Mouse (Mus musculus) spleen, adult 2 months (tissue): Measurements from ENCODE around the gene Rab22a. TPM values are rescaled to one million over a fixed set of nuclear protein-coding genes. Genes with fewer than 3 reads are reported as not detected.

Experiments used
- DNase-seq, 2 experiments: peaks; one replicate each; pipeline versions ENCODE4 v3.0.0 to v3.0.0-alpha.2; 2012 to 2021; ENCODE audit warnings: low spot score in 2 of 2, low read depth in 1 of 2
- H3K27ac ChIP-seq: fragments of 200-500 bp; 2 replicates; pipeline ENCODE4 v1.5.1; 2012; ENCODE audit warnings: low read length, inconsistent platforms; ENCODE audit not compliant: insufficient read depth
- H3K27me3 ChIP-seq: fragments of 200-500 bp; 2 replicates; pipeline ENCODE4 v1.6.1; 2012; ENCODE audit warnings: mild to moderate bottlenecking, moderate library complexity, low read length, inconsistent platforms; ENCODE audit not compliant: control insufficient read depth, insufficient read depth
- H3K36me3 ChIP-seq: fragments of 200-500 bp; 2 replicates; pipeline ENCODE4 v1.6.1; 2012; ENCODE audit warnings: mild to moderate bottlenecking, low read length, inconsistent platforms; ENCODE audit not compliant: control insufficient read depth, insufficient read depth
- H3K4me1 ChIP-seq: fragments of 200-500 bp; 2 replicates; pipeline ENCODE4 v1.6.1; 2011; ENCODE audit warnings: inconsistent platforms; ENCODE audit not compliant: control insufficient read depth, insufficient read depth, insufficient read length
- H3K4me3 ChIP-seq: fragments of 200-500 bp; 2 replicates; pipeline ENCODE4 v1.5.1; 2011; ENCODE audit warnings: mild to moderate bottlenecking, inconsistent platforms; ENCODE audit not compliant: insufficient read depth, insufficient read length; ENCODE audit errors: extremely low read depth
- CTCF ChIP-seq: fragments of 200-500 bp; IDR thresholded peaks from 2 replicates; pipeline ENCODE4 v1.5.1; 2011; ENCODE audit warnings: mild to moderate bottlenecking, inconsistent platforms; ENCODE audit not compliant: insufficient read depth, insufficient read length, insufficient replicate concordance; ENCODE audit errors: extremely low read depth
- POLR2A ChIP-seq: fragments of 200-500 bp; IDR thresholded peaks from 2 replicates; pipeline ENCODE4 v1.6.1; 2011; ENCODE audit warnings: low read depth, low read length, inconsistent platforms
- WGBS: fragments of 180-500 bp; shearing (Covaris S2); methylation state at CpG from one replicate; pipeline ENCODE4 v1.1.7; 2018; 5-methylcytosine and 5-hydroxymethylcytosine counted together
- polyA plus RNA-seq: library from polyadenylated mRNA; depleted of rRNA; stranded (reverse); fragments of >200 nt; gene quantifications from 2 replicates; pipeline ENCODE4 v1.2.3, GENCODE M21; 2012; rRNA removed

The Rab22a gene
- 18.7 and 29.6 TPM in 2 replicates for polyA plus RNA-seq

DNA sequence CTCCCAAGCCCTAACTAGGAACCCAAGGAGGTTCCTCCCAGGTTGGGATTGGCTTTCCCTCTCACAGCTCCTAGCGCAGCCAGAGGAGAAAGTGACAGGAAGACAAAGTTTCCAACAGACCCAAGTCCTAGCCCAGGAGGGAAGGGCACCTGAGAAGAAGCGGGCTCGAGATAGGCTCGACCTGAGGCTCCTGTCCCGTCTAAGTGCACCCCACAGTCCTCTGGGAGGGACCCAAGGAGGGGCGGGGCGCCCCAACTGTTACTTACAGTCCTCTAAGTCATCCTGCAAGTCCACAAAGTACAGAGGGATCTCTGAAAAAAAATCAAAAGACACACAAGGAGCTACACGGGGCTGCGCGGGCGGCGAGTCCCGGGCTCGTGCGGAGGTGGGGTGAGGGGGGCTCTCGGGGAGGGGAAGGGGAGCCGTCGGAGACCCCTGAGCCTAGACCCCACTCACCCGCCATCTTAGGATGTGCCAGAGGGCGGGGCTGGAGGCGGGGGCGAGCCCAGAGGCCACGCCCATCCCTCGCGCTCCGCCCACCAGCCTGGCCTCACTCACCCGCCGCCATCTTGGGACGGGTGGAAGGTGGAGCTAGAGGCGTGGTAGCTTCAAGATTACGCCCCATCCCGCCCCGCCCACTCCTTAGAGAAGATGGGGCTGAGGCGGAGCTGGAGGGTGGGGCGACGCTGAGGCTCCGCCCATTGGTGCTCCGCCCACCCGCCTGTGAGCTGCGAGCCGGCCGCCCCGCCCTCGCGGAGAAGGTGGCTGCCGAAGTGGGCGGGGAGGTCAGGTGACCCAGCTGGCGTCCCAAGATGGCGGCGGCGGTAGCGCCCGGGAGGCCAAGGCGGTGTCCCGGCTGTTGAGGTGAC is at the start of gene Rab22a:
Gene Rab22a, plus strand, starts transcription at position 704 of the 869 bp plus-strand sequence.
- under 1% methylated on average over 55 of the region's 55 CpGs for WGBS
- no peaks in the 10 kb centered on the region for H3K27me3 ChIP-seq
- no peak for TF ChIP-seq CTCF
- peak; percentile 74 for TF ChIP-seq POLR2A
- peak; percentile 96 to 97 for DNase-seq
- H3K27ac ChIP-seq = peak within 1 kb of the TSS; percentile 61; the same call in 1 of the 2 replicates
- H3K4me3 ChIP-seq = peak within 1 kb of the TSS; percentile 91
- peaks cover 2% of the 10 kb centered on the region; the same call in 1 of the 2 replicates for H3K36me3 ChIP-seq
- H3K4me1 ChIP-seq = peaks cover 10% of the 10 kb centered on the region; the same call in 1 of the 2 replicates

DNA sequence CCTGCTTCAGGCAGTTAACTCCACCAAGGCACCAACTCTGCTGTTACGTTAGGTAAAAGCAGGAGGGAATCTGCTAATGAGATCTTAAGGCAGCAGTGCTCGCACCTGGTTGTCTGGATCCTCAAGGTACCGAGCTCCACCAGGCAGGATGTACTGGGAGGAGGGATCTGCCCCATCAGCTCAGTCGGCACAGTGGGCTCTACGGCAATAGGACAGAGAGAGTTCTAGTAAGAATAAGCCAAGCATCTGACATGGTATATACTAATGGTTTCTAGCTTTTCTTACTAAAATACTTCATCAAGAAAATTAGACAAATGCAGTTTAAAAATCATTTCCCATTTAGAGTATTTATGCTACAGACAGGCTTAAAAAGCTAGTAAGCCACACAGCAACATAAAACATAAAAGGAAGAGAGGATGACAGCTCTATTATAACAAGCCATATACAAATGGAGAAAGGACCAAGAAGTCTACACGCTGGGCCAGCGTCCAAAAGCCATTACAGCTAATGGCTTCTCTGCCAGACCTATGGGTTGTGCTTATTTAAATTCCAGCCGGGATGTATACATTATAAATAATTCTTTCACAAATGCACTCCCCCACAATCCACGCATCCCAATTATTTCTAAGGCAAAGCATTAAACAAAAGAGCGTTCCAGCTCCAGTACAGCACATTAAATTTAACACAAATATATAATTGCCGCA is 44.0 kb upstream of the Rab22a start:
- no peak for DNase-seq
- TF ChIP-seq CTCF (no peak), POLR2A (no peak)
- Histone ChIP-seq H3K27me3 (no peaks in the 10 kb centered on the region), H3K27ac (no peak overlapping the region), H3K4me3 (no peak overlapping the region), H3K4me1 (no peaks in the 10 kb centered on the region), H3K36me3 (peaks cover 3% of the 10 kb centered on the region; the same call in 1 of the 2 replicates)
- WGBS = 95% methylated on average over 11 of the region's 11 CpGs

DNA sequence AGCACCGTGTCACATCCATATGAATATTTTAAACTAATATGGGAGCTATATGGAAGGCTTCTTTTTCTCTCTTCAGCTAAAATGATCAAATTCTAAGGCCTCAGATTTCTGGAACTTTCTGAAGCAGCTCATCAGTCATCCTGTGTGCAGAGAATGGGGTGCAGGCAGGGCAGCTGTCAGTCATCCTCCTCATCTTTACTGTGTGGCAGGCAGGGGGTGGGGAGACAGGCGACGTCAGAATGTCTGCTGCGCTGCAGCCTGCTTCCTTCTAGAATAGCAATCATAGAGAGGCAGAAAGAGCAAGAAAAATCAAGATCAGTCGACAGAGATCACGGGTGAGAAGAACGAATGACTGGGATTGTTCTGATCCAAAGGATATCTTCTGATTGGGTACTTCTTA is 43.4 kb upstream of the Rab22a start:
- peaks cover 3% of the 10 kb centered on the region; the same call in 1 of the 2 replicates for H3K36me3 ChIP-seq
- 91% methylated on average over 7 of the region's 7 CpGs for WGBS
- no peak for TF ChIP-seq CTCF
- TF ChIP-seq POLR2A = no peak
- no peak overlapping the region for H3K27ac ChIP-seq
- no peaks in the 10 kb centered on the region for H3K27me3 ChIP-seq
- no peak for DNase-seq
- H3K4me3 ChIP-seq = no peak overlapping the region
- no peaks in the 10 kb centered on the region for H3K4me1 ChIP-seq

DNA sequence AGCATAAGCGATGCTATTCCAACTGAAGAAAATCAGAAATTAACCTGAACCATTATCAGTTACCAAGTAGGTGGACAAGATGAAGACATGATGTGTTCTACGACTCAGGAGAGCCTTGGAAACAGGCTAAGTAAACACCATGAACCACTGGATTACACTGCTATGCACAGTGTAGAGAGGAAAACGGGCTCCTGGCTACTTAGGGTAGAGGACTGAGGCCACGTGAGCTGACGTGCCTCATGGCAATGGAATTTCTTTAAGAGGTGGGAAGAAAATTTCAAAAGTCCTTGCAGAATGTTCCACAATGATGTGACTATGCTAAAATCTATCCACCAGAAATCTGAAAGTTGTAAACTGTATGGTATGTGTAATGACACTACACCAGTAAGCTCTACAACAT is 40.4 kb upstream of the Rab22a start:
- Histone ChIP-seq H3K27ac (no peak overlapping the region), H3K4me3 (no peak overlapping the region), H3K4me1 (no peaks in the 10 kb centered on the region), H3K27me3 (no peaks in the 10 kb centered on the region), H3K36me3 (peaks cover 3% of the 10 kb centered on the region; the same call in 1 of the 2 replicates)
- 92% methylated on average over 5 of the region's 5 CpGs for WGBS
- DNase-seq = no peak
- no peak for TF ChIP-seq CTCF

DNA sequence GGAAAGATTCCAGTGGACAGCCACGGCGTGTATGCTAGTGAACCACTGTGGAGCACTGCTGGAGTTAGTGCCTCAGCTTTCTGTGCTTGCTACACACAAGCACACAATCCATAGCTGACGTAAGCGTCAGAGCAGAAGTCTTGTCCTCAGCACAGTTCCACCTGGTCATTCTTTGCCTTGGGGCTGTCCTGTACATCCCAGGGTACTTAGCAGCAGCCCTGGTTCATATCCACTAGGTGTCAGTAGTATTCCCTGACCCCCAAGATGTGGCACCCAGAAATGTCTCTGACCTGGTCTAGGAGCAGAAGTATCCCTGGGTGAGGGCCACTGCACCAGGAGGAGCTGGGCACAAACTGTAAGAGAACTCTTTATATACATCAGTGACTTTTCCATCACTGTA is 38.9 kb upstream of the Rab22a start:
- WGBS = 95% methylated on average over 4 of the region's 4 CpGs
- Histone ChIP-seq H3K36me3 (no peaks in the 10 kb centered on the region), H3K4me1 (no peaks in the 10 kb centered on the region), H3K27ac (no peak overlapping the region), H3K27me3 (no peaks in the 10 kb centered on the region), H3K4me3 (no peak overlapping the region)
- no peak for DNase-seq
- TF ChIP-seq POLR2A (no peak), CTCF (no peak)

DNA sequence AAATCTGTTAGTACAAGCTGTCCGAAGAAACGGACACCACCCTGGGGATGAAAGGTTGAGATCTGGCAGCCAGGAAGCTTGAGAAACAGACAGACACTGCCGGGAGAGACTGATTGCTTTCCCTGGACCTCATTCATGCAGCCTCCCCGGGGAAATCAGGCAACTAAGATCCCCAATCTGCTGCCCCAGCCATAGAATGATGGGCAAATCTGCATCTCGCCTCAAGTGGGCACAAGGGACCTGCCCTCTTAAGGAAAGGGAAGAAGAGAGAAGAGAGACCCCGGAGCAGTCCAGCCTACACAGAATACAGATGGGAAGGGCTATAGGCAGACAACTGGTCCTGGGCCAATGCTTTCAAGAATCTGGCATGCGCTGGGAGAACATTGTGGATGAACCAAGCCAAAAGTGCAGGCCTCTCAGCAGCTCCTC is 37.4 kb upstream of the Rab22a start:
- 83% methylated on average over 7 of the region's 7 CpGs for WGBS
- Histone ChIP-seq H3K27me3 (no peaks in the 10 kb centered on the region), H3K36me3 (no peaks in the 10 kb centered on the region), H3K4me1 (no peaks in the 10 kb centered on the region), H3K4me3 (no peak overlapping the region), H3K27ac (no peak overlapping the region)
- TF ChIP-seq CTCF (no peak), POLR2A (no peak)
- DNase-seq = no peak
